Mouse (Mus musculus) testis, adult 2 months (tissue): Measurements from ENCODE around the gene Ublcp1.

Experiments used
- CTCF ChIP-seq: fragments of 200-500 bp; IDR thresholded peaks from 2 replicates; pipeline ENCODE4 v1.5.1; 2012; ENCODE audit warnings: low read depth, mild to moderate bottlenecking, inconsistent platforms, low read length, moderate library complexity; ENCODE audit not compliant: control insufficient read depth, insufficient read depth, insufficient replicate concordance
- POLR2A ChIP-seq: fragments of 200-500 bp; IDR thresholded peaks from 2 replicates; pipeline ENCODE4 v1.6.1; 2012; ENCODE audit warnings: low read depth, mild to moderate bottlenecking, inconsistent platforms, low read length, moderate library complexity; ENCODE audit not compliant: control insufficient read depth

DNA sequence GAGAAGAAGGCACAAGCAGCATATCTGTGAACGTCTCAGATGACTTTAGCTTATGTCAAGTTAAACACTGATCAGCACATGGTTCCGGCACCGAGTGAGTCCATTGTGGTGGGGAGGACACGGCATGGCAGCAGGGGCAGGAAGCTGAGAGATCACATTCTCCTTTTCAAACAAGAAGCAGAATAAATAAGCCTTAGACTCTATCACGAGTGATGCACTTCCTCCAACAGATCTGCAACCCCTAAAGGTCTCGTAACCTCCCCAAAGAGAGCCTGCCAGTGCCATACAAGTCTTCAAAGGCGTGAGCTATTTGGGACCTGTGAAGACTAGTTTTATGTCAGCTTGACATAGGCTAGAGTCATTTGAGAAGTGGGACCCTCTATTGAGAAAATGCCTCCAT lies 30.7 kb upstream of the Ublcp1 start:
- TF ChIP-seq CTCF (no peak), POLR2A (no peak)
